Mouse (Mus musculus): ENCODE measurements around the gene Nuak2. TPM values are rescaled to one million over a fixed set of nuclear protein-coding genes. Genes with fewer than 3 reads are reported as not detected.

Gene Nuak2
- polyA plus RNA-seq, 1 experiment = 20.0 TPM

GRCm38 (mm10) chr1:132370681-132371173 is 54.8 kb downstream of the Nuak2 start:
- H3K9ac ChIP-seq (ENCODE audit: low read depth, poor library complexity, severe bottlenecking) = no peak overlapping the region
- H3K27ac ChIP-seq (ENCODE audit: insufficient read depth, low read length) = no peak overlapping the region
- H3K9me3 ChIP-seq (replicated peaks; ENCODE audit: control insufficient read depth, insufficient read depth, low read length, poor library complexity, severe bottlenecking) = no peaks in the 10 kb centered on the region
- H3K4me3 ChIP-seq (ENCODE audit: low read depth, low read length) = no peak overlapping the region
- TF ChIP-seq EP300 (IDR thresholded peaks at IDR 0.05; ENCODE audit: insufficient read depth, low read depth, low read length) = no peak
- TF ChIP-seq CTCF (IDR thresholded peaks at IDR 0.05; ENCODE audit: low read depth, low read length) = no peak
- no peak for TF ChIP-seq POLR2A (IDR thresholded peaks at IDR 0.05; ENCODE audit: insufficient read depth, low read length)
- H3K36me3 ChIP-seq (ENCODE audit: control insufficient read depth, insufficient read depth, low read length, poor library complexity, severe bottlenecking) = no peaks in the 10 kb centered on the region
- H3K4me1 ChIP-seq (ENCODE audit: control insufficient read depth, insufficient read depth, low read length) = peaks cover 8% of the 10 kb centered on the region
- H3K27me3 ChIP-seq (ENCODE audit: control insufficient read depth, insufficient read depth, low read length, poor library complexity, severe bottlenecking) = no peaks in the 10 kb centered on the region

GRCm38 (mm10) chr1:132371298-132372081 is 55.6 kb downstream of the Nuak2 start:
- Histone ChIP-seq H3K27me3 (ENCODE audit: control insufficient read depth, insufficient read depth, low read length, poor library complexity, severe bottlenecking) (no peaks in the 10 kb centered on the region), H3K27ac (ENCODE audit: insufficient read depth, low read length) (no peak overlapping the region), H3K36me3 (ENCODE audit: control insufficient read depth, insufficient read depth, low read length, poor library complexity, severe bottlenecking) (no peaks in the 10 kb centered on the region), H3K4me1 (ENCODE audit: control insufficient read depth, insufficient read depth, low read length) (peaks cover 11% of the 10 kb centered on the region), H3K4me3 (ENCODE audit: low read depth, low read length) (no peak overlapping the region), H3K9ac (ENCODE audit: low read depth, poor library complexity, severe bottlenecking) (no peak overlapping the region), H3K9me3 (replicated peaks; ENCODE audit: control insufficient read depth, insufficient read depth, low read length, poor library complexity, severe bottlenecking) (no peaks in the 10 kb centered on the region)
- TF ChIP-seq POLR2A (IDR thresholded peaks at IDR 0.05; ENCODE audit: insufficient read depth, low read length) (no peak), CTCF (IDR thresholded peaks at IDR 0.05; ENCODE audit: low read depth, low read length) (no peak), EP300 (IDR thresholded peaks at IDR 0.05; ENCODE audit: insufficient read depth, low read depth, low read length) (no peak)

GRCm38 (mm10) chr1:132372354-132372753 is 56.4 kb downstream of the Nuak2 start:
- Histone ChIP-seq H3K4me3 (ENCODE audit: low read depth, low read length) (no peak overlapping the region), H3K27ac (ENCODE audit: insufficient read depth, low read length) (no peak overlapping the region), H3K27me3 (ENCODE audit: control insufficient read depth, insufficient read depth, low read length, poor library complexity, severe bottlenecking) (no peaks in the 10 kb centered on the region), H3K9ac (ENCODE audit: low read depth, poor library complexity, severe bottlenecking) (no peak overlapping the region), H3K9me3 (replicated peaks; ENCODE audit: control insufficient read depth, insufficient read depth, low read length, poor library complexity, severe bottlenecking) (no peaks in the 10 kb centered on the region), H3K4me1 (ENCODE audit: control insufficient read depth, insufficient read depth, low read length) (peaks cover 14% of the 10 kb centered on the region), H3K36me3 (ENCODE audit: control insufficient read depth, insufficient read depth, low read length, poor library complexity, severe bottlenecking) (no peaks in the 10 kb centered on the region)
- no peak for TF ChIP-seq EP300 (IDR thresholded peaks at IDR 0.05; ENCODE audit: insufficient read depth, low read depth, low read length)
- TF ChIP-seq POLR2A (IDR thresholded peaks at IDR 0.05; ENCODE audit: insufficient read depth, low read length) = no peak
- no peak for TF ChIP-seq CTCF (IDR thresholded peaks at IDR 0.05; ENCODE audit: low read depth, low read length)

GRCm38 (mm10) chr1:132372896-132373534 is 57.1 kb downstream of the Nuak2 start:
- no peaks in the 10 kb centered on the region for H3K27me3 ChIP-seq (ENCODE audit: control insufficient read depth, insufficient read depth, low read length, poor library complexity, severe bottlenecking)
- H3K9me3 ChIP-seq (replicated peaks; ENCODE audit: control insufficient read depth, insufficient read depth, low read length, poor library complexity, severe bottlenecking) = no peaks in the 10 kb centered on the region
- peaks cover 14% of the 10 kb centered on the region for H3K4me1 ChIP-seq (ENCODE audit: control insufficient read depth, insufficient read depth, low read length)
- H3K27ac ChIP-seq (ENCODE audit: insufficient read depth, low read length) = no peak overlapping the region
- no peak overlapping the region for H3K9ac ChIP-seq (ENCODE audit: low read depth, poor library complexity, severe bottlenecking)
- H3K36me3 ChIP-seq (ENCODE audit: control insufficient read depth, insufficient read depth, low read length, poor library complexity, severe bottlenecking) = no peaks in the 10 kb centered on the region
- no peak overlapping the region for H3K4me3 ChIP-seq (ENCODE audit: low read depth, low read length)
- no peak for TF ChIP-seq EP300 (IDR thresholded peaks at IDR 0.05; ENCODE audit: insufficient read depth, low read depth, low read length)
- no peak for TF ChIP-seq POLR2A (IDR thresholded peaks at IDR 0.05; ENCODE audit: insufficient read depth, low read length)
- no peak for TF ChIP-seq CTCF (IDR thresholded peaks at IDR 0.05; ENCODE audit: low read depth, low read length)

- Histone ChIP-seq H3K27ac (ENCODE audit: insufficient read depth, low read length) (peak overlapping the region; percentile 51; the same call in 1 of the 2 replicates), H3K4me3 (ENCODE audit: low read depth, low read length) (no peak overlapping the region), H3K9ac (ENCODE audit: low read depth, poor library complexity, severe bottlenecking) (no peak overlapping the region), H3K9me3 (replicated peaks; ENCODE audit: control insufficient read depth, insufficient read depth, low read length, poor library complexity, severe bottlenecking) (no peaks in the 10 kb centered on the region), H3K27me3 (ENCODE audit: control insufficient read depth, insufficient read depth, low read length, poor library complexity, severe bottlenecking) (no peaks in the 10 kb centered on the region), H3K36me3 (ENCODE audit: control insufficient read depth, insufficient read depth, low read length, poor library complexity, severe bottlenecking) (no peaks in the 10 kb centered on the region), H3K4me1 (ENCODE audit: control insufficient read depth, insufficient read depth, low read length) (peaks cover 14% of the 10 kb centered on the region)
- no peak for TF ChIP-seq CTCF (IDR thresholded peaks at IDR 0.05; ENCODE audit: low read depth, low read length)
- TF ChIP-seq POLR2A (IDR thresholded peaks at IDR 0.05; ENCODE audit: insufficient read depth, low read length) = no peak
- no peak for TF ChIP-seq EP300 (IDR thresholded peaks at IDR 0.05; ENCODE audit: insufficient read depth, low read depth, low read length)
Observed at GRCm38 (mm10) chr1:132374140-132374872, 58.4 kb downstream of the Nuak2 start.
